Mouse (Mus musculus): ENCODE results near the gene Adgb. TPM values are rescaled to one million over a fixed set of nuclear protein-coding genes. Genes with fewer than 3 reads are reported as not detected.
"Not testable (repeated sequence)": the region's sequence is repeated elsewhere in the genome, so short reads cannot be mapped to it uniquely, and the experiment has no call there.

Gene Adgb
- under 1 TPM; 0.59 to 0.68 TPM for total RNA-seq (2021)
- long read RNA-seq, partial matches to known transcripts = 0 of 1 reads
- long read RNA-seq, other reads (novel, unspliced or antisense) = 1 of 1 reads

GRCm38 (mm10) chr10:10471961-10472610, at the start of gene Adgb:
TSS of gene Adgb (minus strand) at chr10:10472326.
- peak; percentile 58 to 66 for DNase-seq (ENCODE audit: low spot score in 2 of 2)

DNA sequence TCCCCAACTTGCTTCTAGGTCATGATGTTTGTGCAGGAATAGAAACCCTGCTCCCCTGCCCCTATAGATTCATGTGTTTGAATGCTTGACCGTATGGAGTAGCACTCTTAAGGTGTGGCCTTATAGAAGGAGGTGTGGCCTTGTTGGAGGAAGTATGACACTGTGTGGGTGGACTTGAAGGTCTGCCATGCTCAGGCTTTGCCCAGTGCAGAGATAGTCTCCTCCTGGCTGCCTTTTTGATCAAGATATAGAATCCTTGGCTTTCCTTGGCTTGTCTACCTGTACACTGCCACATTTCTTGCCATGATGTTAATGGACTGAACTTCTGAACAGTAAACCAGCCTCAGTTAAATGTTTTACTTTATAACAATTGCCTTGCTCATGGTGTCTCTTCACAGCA, 8.0 kb upstream of the Adgb start:
- DNase-seq (ENCODE audit: low spot score in 2 of 2) = no peak

GRCm38 (mm10) chr10:10477429-10477828, 5.3 kb upstream of the Adgb start:
- not testable (repeated sequence) for DNase-seq (ENCODE audit: low spot score in 2 of 2)

DNA sequence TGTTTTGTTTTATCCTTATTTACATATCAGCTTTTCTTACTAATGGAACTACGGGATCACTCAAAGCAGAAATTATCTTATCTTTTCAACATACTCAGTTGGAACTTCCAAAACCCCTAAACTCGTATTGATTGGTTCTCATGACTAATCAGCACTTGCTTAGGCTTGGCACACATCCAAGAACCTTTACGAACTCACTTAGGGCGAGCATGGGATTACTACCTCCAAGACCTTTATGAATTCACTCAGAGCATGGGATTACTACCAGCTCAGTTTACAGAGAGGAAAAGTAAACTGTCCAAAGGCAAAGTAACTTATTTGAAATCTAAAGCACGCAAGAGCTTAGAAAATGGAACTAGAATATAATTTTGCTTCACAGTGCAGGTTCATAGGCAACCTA, 4.8 kb upstream of the Adgb start:
- DNase-seq (ENCODE audit: low spot score in 2 of 2) = no peak

DNA sequence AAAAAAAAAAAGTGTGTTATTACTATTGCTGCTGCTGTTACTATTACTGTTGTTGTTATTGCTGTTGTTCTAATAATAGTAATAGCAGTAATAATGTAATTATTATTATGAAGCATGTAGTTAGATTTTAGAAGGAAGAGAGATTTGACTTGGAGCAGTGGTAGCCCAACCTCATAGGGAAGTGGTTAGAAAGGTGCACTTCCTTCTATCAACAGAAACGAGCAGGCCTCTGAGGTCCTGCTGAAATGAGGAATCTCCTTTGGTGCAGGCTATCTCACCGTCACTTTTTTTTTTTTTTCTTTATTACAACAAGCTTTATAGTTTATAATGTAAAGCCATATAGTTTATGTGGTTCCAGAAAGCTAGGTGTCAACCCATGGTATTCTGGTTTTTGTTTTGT, 4.4 kb upstream of the Adgb start:
- DNase-seq (ENCODE audit: low spot score in 2 of 2) = no peak

- peak; percentile 12 to 73 for DNase-seq (ENCODE audit: low spot score in 2 of 2)
Observed at GRCm38 (mm10) chr10:10468699-10469547, 3.2 kb downstream of the Adgb start.

- DNase-seq (ENCODE audit: low spot score in 2 of 2) = no peak
Observed at GRCm38 (mm10) chr10:10460113-10460512, 12.0 kb downstream of the Adgb start.

DNA sequence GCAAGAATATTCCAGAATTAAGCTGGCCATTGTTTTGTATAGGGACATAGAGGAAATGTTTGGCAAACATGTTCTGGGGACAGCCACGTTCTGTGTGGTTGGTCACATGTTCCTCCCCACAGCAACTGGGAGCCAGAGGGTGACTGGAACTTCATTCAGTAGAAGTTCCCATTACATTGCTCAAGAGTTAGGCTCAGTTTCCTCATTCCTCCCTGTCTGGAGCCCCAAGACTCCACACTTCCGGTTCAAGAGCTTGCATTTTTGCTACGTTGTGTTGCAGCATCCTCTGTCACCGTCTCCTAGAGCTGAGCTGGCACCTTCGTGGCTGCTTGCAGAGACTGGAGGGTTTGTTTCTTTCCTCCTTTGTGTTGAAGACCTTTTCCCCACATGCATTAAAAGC, 15.1 kb downstream of the Adgb start:
- no peak for DNase-seq (ENCODE audit: low spot score in 2 of 2)

DNA sequence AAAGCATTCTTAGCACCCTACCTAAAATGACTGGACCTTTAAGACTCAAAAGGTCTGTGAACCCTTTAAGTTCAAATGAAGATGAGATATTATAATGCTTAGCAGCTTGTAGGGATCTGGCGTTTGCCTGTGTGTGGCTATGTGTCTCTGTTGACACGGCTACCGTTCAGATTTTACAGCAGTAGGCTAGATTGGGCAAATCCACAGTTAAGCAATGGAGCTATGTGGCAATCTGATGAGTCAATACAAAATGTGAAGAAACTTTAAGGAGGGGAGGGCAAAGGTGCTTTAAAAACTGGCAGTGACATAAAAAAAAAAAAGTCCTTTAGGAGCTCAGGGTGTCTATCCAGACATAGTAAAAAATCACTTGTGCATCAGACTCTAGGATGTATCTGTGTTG, 23.1 kb downstream of the Adgb start:
- no peak for DNase-seq (ENCODE audit: low spot score in 2 of 2)

DNA sequence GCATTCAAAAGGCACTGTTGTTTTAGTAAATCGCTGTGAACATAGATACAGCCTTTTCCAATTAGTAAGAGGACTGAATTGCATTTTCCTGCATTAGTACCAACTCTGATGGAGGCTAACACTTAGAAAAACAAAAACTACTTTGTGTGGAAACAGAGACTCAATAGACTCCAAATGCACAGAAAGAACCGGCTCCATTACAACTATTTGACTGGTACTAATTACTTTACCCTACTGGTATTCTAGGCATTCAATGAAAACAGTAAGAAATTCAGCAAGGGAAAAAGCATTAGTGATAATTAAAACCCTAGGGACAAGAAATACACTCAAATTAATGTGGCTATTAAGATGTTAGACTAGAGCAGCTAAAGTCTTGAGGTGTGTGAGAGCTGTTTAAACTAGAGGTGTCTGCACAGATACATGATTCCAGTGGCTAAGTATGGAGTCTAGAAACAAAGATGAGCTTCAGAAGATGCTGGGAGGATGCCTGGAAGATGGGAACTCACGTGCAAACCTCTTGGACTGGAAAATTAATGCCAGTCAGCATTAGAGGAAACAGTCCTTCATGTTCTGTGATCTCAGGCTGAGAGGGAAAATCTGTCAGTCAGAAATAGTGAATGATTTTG, 27.2 kb downstream of the Adgb start:
- no peak for DNase-seq (ENCODE audit: low spot score in 2 of 2)

DNA sequence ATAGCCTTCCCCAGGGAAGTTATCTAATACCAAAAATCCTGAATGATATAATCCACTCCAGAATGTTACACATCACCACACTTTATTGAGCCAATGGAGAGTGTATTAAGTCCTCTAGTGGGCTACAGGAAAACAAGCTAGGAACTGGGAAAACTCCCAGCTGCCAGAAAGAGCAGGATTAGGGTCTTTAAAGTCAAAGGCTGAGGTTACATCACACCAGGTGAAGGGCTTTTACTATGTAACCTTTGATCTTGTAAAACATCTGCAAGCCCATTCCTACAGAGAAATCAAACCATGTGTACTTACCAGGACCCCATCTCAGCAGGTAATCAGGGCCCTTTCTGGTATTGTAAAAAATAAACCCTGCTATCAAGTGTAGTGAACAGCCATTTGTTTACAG, 28.6 kb downstream of the Adgb start:
- DNase-seq (ENCODE audit: low spot score in 2 of 2) = no peak

DNA sequence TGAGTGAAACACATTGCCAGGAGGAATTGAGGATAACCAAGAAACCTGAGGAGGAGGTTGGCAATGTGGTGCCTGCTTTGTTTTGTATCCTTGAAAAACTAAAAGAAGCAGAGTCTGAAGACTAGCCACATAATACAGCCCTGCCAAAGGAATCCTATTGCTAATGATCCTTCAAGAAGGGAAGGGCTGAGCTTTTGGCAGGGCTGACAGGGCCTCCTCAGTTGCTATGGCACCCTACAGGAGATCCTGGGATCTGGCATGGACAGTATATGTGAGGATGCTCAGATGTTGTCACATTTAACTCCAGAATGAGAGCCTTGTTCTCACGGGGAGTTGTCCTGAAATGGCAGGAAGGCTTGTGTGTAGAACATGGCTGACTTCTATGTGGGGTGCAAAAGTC, 37.1 kb downstream of the Adgb start:
- no peak for DNase-seq (ENCODE audit: low spot score in 2 of 2)

- no peak for DNase-seq (ENCODE audit: low spot score in 2 of 2)
Observed at GRCm38 (mm10) chr10:10429635-10430034, 42.5 kb downstream of the Adgb start.

DNA sequence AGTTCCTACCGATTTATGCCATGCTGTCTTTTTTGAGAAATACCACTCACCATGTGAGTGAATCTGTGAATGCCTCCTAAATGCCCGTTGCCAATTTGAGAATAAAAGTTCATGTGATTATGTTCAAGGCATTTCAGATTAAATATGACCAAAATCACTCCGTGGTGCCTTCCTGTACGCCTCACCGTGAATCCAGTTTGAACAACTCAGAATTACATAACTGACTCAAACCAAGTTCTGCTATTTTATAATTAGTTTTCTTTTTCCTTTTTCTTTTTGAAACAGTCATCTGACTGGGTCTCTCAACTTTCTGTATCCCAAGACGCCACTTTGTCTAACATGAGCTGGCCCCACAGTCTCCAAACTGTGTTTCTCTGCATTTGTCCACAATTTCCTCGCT, 43.1 kb downstream of the Adgb start:
- DNase-seq (ENCODE audit: low spot score in 2 of 2) = no peak

DNA sequence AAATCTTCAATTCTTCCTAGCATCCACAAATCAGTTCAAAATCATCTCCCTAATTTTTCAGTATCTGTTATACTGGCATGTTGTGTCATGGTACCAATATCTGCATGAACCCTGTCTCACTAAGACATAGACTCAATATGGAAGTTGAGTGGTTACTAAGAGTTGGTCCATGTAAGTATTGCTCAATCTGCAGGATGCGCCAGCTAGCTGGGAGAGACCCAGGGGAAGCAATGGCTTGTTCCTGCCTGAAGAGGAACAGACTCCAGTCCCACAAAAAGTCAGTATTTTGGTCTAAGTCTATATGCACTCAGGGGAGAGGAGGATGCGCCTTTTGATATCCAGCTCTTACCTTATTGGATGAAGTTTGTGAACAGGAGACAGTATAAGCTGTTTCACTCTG, 47.7 kb downstream of the Adgb start:
- no peak for DNase-seq (ENCODE audit: low spot score in 2 of 2)

DNA sequence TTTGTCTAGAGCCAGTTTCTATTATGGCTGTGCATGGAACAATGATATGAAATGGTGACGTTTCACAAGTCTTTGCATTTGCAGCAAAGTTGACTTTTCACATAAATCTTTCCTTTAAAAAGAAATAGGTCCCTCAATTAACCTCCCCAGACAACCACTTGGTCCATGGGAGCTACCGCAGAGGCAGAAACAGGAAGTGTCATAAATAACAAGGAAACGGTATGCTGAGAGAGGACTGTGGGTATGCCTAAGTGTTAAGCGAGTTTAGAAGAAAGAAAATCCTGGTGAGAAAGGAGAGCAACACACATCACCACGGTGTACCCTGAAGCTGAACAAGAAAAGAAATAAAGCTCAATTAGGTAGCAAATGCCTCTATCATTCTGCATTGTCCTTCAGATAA, 61.1 kb downstream of the Adgb start:
- no peak for DNase-seq (ENCODE audit: low spot score in 2 of 2)

- peak; percentile 4 to 58 for DNase-seq (ENCODE audit: low spot score in 2 of 2)
Observed at GRCm38 (mm10) chr10:10408166-10408565, 64.0 kb downstream of the Adgb start.

GRCm38 (mm10) chr10:10395784-10396481, 76.2 kb downstream of the Adgb start:
- DNase-seq (ENCODE audit: low spot score in 2 of 2) = no peak

DNA sequence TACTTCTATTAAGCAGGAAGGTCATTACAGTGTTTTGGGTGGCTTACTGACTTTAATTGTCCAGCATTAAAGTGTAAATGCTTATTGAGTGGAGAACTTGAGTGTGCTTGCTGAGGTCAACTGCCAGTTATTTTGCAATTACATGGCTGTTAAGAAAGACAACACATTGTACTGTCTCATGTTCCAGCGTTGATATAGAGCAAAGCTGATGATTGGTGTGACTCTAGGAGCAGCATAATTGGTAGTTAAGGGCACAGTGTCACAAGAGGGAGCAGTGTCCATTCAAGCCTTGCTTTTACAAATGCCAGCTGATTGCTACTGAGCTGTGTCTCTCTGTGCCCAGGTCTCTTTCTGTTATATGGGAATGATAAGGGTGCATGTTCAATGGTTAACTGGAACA, 97.5 kb downstream of the Adgb start:
- no peak for DNase-seq (ENCODE audit: low spot score in 2 of 2)

GRCm38 (mm10) chr10:10364025-10364424, 108.1 kb downstream of the Adgb start:
- no peak for DNase-seq (ENCODE audit: low spot score in 2 of 2)

DNA sequence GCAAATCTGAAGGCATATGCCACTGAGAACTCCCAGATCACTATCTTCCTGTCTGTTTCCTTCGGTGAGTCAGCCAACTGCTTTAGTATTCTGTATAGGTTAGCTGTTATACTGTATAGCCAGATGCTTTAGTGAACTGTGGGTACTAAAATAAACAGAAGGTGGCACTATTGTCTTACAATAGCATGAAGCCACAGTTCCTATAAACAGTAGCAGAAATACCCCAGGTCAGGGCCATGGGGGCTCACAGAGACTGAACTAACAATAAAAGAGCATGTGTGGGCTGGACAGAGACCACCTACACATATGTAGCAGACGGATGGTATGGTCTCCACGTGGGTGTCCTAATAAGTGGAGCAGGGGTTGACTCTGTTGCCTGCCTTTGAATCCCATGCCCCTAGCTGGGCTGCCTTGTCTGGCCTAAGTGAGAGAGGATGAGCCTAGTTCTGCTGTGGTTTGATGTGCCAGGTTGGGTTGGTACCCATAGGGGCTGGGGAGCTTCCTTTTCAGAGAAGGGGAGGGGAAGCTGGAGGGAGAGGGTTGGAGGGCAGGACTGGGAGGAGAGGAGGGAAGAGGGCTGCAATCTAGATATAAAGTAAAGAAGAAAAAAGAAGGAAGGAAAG, 116.4 kb downstream of the Adgb start:
- peak in 1 of 2 experiments; percentile 52 for DNase-seq (ENCODE audit: low spot score in 2 of 2)
